Mouse (Mus musculus) brain, embryonic 14.5 days (tissue): Measurements from ENCODE around the gene Pou6f1.

Source experiments
- CTCF ChIP-seq: fragments of 200-500 bp; IDR thresholded peaks from 2 replicates; pipeline ENCODE4 v1.5.1; 2012; ENCODE audit warnings: inconsistent platforms, mild to moderate bottlenecking, moderate library complexity, borderline replicate concordance; ENCODE audit not compliant: insufficient read depth, insufficient read length; ENCODE audit errors: extremely low read depth
- POLR2A ChIP-seq: fragments of 200-500 bp; IDR thresholded peaks from 2 replicates; pipeline ENCODE4 v1.6.1; 2012; ENCODE audit warnings: mild to moderate bottlenecking, inconsistent platforms, borderline replicate concordance; ENCODE audit not compliant: poor library complexity, insufficient read depth, insufficient read length, severe bottlenecking; ENCODE audit errors: extremely low read depth

GRCm38 (mm10) chr15:100635851-100636645 lies 36.3 kb upstream of the Pou6f1 start:
- no peak for TF ChIP-seq POLR2A
- no peak for TF ChIP-seq CTCF
